Mouse (Mus musculus): ENCODE measurements around the gene Lrrc75b. TPM values are rescaled to one million over a fixed set of nuclear protein-coding genes. Genes with fewer than 3 reads are reported as not detected.
"Not testable (repeated sequence)": the region's sequence is repeated elsewhere in the genome, so short reads cannot be mapped to it uniquely, and the experiment has no call there.

Gene Lrrc75b
- polyA plus RNA-seq, 1 experiment from 2014 or later: 6.3 TPM

GRCm38 (mm10) chr10:75514361-75514760 is 45.8 kb downstream of the Lrrc75b start:
- H3K4me2 ChIP-seq (replicated peaks): no peak overlapping the region
- peaks cover 32% of the 10 kb centered on the region for H3K36me3 ChIP-seq
- no peaks in the 10 kb centered on the region for H3K27me3 ChIP-seq
- H3K27ac ChIP-seq (replicated peaks): no peak overlapping the region
- H3K9me3 ChIP-seq (replicated peaks): no peaks in the 10 kb centered on the region
- WGBS: 65% methylated on average over 7 of the region's 7 CpGs
- peaks cover 25% of the 10 kb centered on the region for H3K4me1 ChIP-seq
- no peak overlapping the region for H3K9ac ChIP-seq
- no peak overlapping the region for H3K4me3 ChIP-seq (replicated peaks)
- ATAC-seq (ENCODE audit: insufficient number of reproducible peaks, low FRiP score, low TSS enrichment, low read depth): no peak

GRCm38 (mm10) chr10:75513306-75514067 is 46.6 kb downstream of the Lrrc75b start:
- 91% methylated on average over 8 of the region's 8 CpGs for WGBS
- Histone ChIP-seq H3K27ac (replicated peaks) (no peak overlapping the region), H3K4me2 (replicated peaks) (no peak overlapping the region), H3K27me3 (no peaks in the 10 kb centered on the region), H3K36me3 (peaks cover 41% of the 10 kb centered on the region), H3K9me3 (replicated peaks) (no peaks in the 10 kb centered on the region), H3K4me3 (replicated peaks) (no peak overlapping the region), H3K4me1 (peaks cover 17% of the 10 kb centered on the region), H3K9ac (no peak overlapping the region)
- no peak for ATAC-seq (ENCODE audit: insufficient number of reproducible peaks, low FRiP score, low TSS enrichment, low read depth)

- Histone ChIP-seq H3K4me1 (peaks cover 16% of the 10 kb centered on the region), H3K36me3 (peaks cover 48% of the 10 kb centered on the region), H3K9ac (no peak overlapping the region), H3K27ac (replicated peaks) (no peak overlapping the region), H3K27me3 (no peaks in the 10 kb centered on the region), H3K4me2 (replicated peaks) (no peak overlapping the region), H3K9me3 (replicated peaks) (no peaks in the 10 kb centered on the region), H3K4me3 (replicated peaks) (no peak overlapping the region)
- 82% methylated on average over 7 of the region's 7 CpGs for WGBS
- no peak for ATAC-seq (ENCODE audit: insufficient number of reproducible peaks, low FRiP score, low TSS enrichment, low read depth)
Observed at GRCm38 (mm10) chr10:75512796-75513195, 47.3 kb downstream of the Lrrc75b start.

- Histone ChIP-seq H3K36me3 (peaks cover 57% of the 10 kb centered on the region), H3K4me3 (replicated peaks) (no peak overlapping the region), H3K9me3 (replicated peaks) (no peaks in the 10 kb centered on the region), H3K27ac (replicated peaks) (no peak overlapping the region), H3K4me1 (peaks cover 16% of the 10 kb centered on the region), H3K27me3 (no peaks in the 10 kb centered on the region), H3K4me2 (replicated peaks) (no peak overlapping the region), H3K9ac (no peak overlapping the region)
- WGBS: 91% methylated on average over 7 of the region's 7 CpGs
- ATAC-seq (ENCODE audit: insufficient number of reproducible peaks, low FRiP score, low TSS enrichment, low read depth): no peak
Observed at GRCm38 (mm10) chr10:75511897-75512296, 48.2 kb downstream of the Lrrc75b start.

- H3K4me1 ChIP-seq: peaks cover 10% of the 10 kb centered on the region
- H3K9me3 ChIP-seq (replicated peaks): no peaks in the 10 kb centered on the region
- no peaks in the 10 kb centered on the region for H3K27me3 ChIP-seq
- no peak for ATAC-seq (ENCODE audit: insufficient number of reproducible peaks, low FRiP score, low TSS enrichment, low read depth)
- H3K4me2 ChIP-seq (replicated peaks): no peak overlapping the region
- peaks cover 66% of the 10 kb centered on the region for H3K36me3 ChIP-seq
- WGBS: 78% methylated on average over 9 of the region's 9 CpGs
- no peak overlapping the region for H3K9ac ChIP-seq
- no peak overlapping the region for H3K27ac ChIP-seq (replicated peaks)
- H3K4me3 ChIP-seq (replicated peaks): no peak overlapping the region
Observed at GRCm38 (mm10) chr10:75511060-75511459, 49.1 kb downstream of the Lrrc75b start.

GRCm38 (mm10) chr10:75510446-75510845 is 49.7 kb downstream of the Lrrc75b start:
- H3K4me3 ChIP-seq (replicated peaks): no peak overlapping the region
- no peak overlapping the region for H3K4me2 ChIP-seq (replicated peaks)
- 88% methylated on average over 7 of the region's 7 CpGs for WGBS
- no peaks in the 10 kb centered on the region for H3K9me3 ChIP-seq (replicated peaks)
- no peak overlapping the region for H3K27ac ChIP-seq (replicated peaks)
- no peaks in the 10 kb centered on the region for H3K27me3 ChIP-seq
- peaks cover 66% of the 10 kb centered on the region for H3K36me3 ChIP-seq
- H3K4me1 ChIP-seq: peaks cover 4% of the 10 kb centered on the region; the same call in 1 of the 2 replicates
- no peak for ATAC-seq (ENCODE audit: insufficient number of reproducible peaks, low FRiP score, low TSS enrichment, low read depth)
- H3K9ac ChIP-seq: no peak overlapping the region

GRCm38 (mm10) chr10:75505928-75506327 is 54.2 kb downstream of the Lrrc75b start:
- H3K27me3 ChIP-seq; H3K4me2 ChIP-seq (replicated peaks); H3K9ac ChIP-seq; H3K4me3 ChIP-seq (replicated peaks); H3K27ac ChIP-seq (replicated peaks); H3K9me3 ChIP-seq (replicated peaks); H3K4me1 ChIP-seq; ATAC-seq (ENCODE audit: insufficient number of reproducible peaks, low FRiP score, low TSS enrichment, low read depth): not testable (repeated sequence)
- WGBS: 86% methylated on average over 3 of the region's 3 CpGs
- peaks cover 49% of the 10 kb centered on the region for H3K36me3 ChIP-seq

- Histone ChIP-seq H3K4me1 (no peaks in the 10 kb centered on the region), H3K9ac (no peak overlapping the region), H3K36me3 (peaks cover 41% of the 10 kb centered on the region), H3K4me2 (replicated peaks) (no peak overlapping the region), H3K9me3 (replicated peaks) (no peaks in the 10 kb centered on the region), H3K4me3 (replicated peaks) (no peak overlapping the region), H3K27ac (replicated peaks) (no peak overlapping the region), H3K27me3 (no peaks in the 10 kb centered on the region)
- 82% methylated on average over 3 of the region's 3 CpGs for WGBS
- ATAC-seq (ENCODE audit: insufficient number of reproducible peaks, low FRiP score, low TSS enrichment, low read depth): no peak
Observed at GRCm38 (mm10) chr10:75505130-75505495, 55.0 kb downstream of the Lrrc75b start.

GRCm38 (mm10) chr10:75504234-75505129 is 55.6 kb downstream of the Lrrc75b start:
- Histone ChIP-seq H3K27ac (replicated peaks) (no peak overlapping the region), H3K36me3 (peaks cover 35% of the 10 kb centered on the region), H3K9me3 (replicated peaks) (no peaks in the 10 kb centered on the region), H3K4me3 (replicated peaks) (no peak overlapping the region), H3K9ac (no peak overlapping the region), H3K4me1 (no peaks in the 10 kb centered on the region), H3K4me2 (replicated peaks) (no peak overlapping the region), H3K27me3 (no peaks in the 10 kb centered on the region)
- ATAC-seq (ENCODE audit: insufficient number of reproducible peaks, low FRiP score, low TSS enrichment, low read depth): no peak
- 77% methylated on average over 8 of the region's 8 CpGs for WGBS

GRCm38 (mm10) chr10:75503692-75504091 is 56.4 kb downstream of the Lrrc75b start:
- H3K36me3 ChIP-seq: peaks cover 27% of the 10 kb centered on the region
- H3K4me2 ChIP-seq (replicated peaks): no peak overlapping the region
- 90% methylated on average over 7 of the region's 7 CpGs for WGBS
- no peak overlapping the region for H3K27ac ChIP-seq (replicated peaks)
- H3K4me1 ChIP-seq: no peaks in the 10 kb centered on the region
- H3K9me3 ChIP-seq (replicated peaks): no peaks in the 10 kb centered on the region
- no peak overlapping the region for H3K9ac ChIP-seq
- no peaks in the 10 kb centered on the region for H3K27me3 ChIP-seq
- no peak for ATAC-seq (ENCODE audit: insufficient number of reproducible peaks, low FRiP score, low TSS enrichment, low read depth)
- no peak overlapping the region for H3K4me3 ChIP-seq (replicated peaks)

- ATAC-seq (ENCODE audit: insufficient number of reproducible peaks, low FRiP score, low TSS enrichment, low read depth): no peak
Observed at GRCm38 (mm10) chr10:75501641-75502040, 58.5 kb downstream of the Lrrc75b start.

More at GRCm38 (mm10) chr10:75501641-75502040, 58.5 kb downstream of the Lrrc75b start:
- no peak overlapping the region for H3K4me2 ChIP-seq (replicated peaks)
- peaks cover 6% of the 10 kb centered on the region; the same call in 1 of the 2 replicates for H3K36me3 ChIP-seq
- 80% methylated on average over 1 of the region's 1 CpGs for WGBS
- no peaks in the 10 kb centered on the region for H3K27me3 ChIP-seq
- no peak overlapping the region for H3K4me3 ChIP-seq (replicated peaks)
- no peak overlapping the region for H3K27ac ChIP-seq (replicated peaks)
- no peak overlapping the region for H3K9ac ChIP-seq
- no peaks in the 10 kb centered on the region for H3K4me1 ChIP-seq
- no peaks in the 10 kb centered on the region for H3K9me3 ChIP-seq (replicated peaks)

Measured in embryonic facial prominence, embryonic 15.5 days (tissue).